Mouse (Mus musculus): Measurements from ENCODE around the gene Gtpbp10.

Gene Gtpbp10

GRCm38 (mm10) chr5:5495042-5495441 is 64.3 kb downstream of the Gtpbp10 start:
- no peak for DNase-seq

DNA sequence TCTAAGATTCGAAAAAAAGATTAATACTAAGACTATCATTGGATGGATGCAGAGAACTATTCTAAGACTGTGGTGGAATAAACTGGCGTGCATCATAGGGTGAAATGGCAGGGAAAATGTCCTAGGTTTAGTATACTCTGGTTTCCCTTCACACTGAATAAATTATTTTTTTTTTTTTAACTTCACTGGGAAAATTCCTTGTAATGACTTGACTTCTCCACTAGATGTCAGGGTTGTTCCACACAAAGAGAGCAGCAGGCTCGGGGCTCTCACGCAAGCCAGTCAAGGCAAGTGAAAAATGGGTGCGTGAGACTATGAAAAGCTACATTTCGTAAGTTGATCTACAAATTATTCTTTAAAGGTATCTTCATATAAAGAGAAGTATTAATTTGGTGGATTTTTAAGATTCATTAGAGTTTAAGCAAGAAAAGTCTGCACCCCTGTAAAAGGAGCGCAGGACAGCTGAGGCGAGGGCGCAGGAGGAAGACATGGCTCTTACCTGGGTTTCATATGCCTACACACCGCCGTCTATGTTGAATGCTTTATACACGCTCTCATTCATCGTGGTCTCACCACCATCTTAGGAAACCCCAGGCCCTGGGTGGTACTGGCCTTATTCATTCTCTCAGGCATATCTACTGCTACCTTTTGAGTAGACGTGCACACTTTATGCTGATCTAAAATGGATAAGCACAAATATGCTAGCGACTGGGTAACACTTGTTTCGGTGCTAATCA is 64.9 kb downstream of the Gtpbp10 start:
- DNase-seq, result peak in 1 of 2 experiments; percentile 38

DNA sequence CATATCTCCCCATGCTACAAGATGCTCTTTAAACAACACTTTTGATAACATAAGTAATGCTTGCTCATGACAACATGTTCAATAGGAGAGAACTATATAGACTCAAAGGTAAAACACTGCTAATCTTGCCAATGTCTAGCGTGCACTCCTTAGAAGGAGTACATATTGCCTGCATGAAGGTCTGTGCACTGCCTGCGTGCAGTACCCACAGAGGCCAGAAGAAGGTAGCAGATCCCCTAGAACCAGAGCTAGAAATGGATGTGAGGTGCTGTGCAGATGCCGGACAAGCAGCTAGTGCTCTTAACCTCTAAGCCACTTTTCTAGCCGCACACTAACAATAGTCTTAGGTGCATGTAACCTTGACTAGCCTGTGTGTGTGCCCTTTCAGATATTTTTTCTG is 67.2 kb downstream of the Gtpbp10 start:
- DNase-seq, result no peak
